Mouse (Mus musculus) CH12.LX (cell line): ENCODE data around the gene Cacna1c. TPM values are rescaled to one million over a fixed set of nuclear protein-coding genes. Genes with fewer than 3 reads are reported as not detected.

ENCODE experiments used
- DNase-seq: peaks from one replicate; pipeline ENCODE4 v3.0.0-alpha.2; 2013; ENCODE audit errors: extremely low read depth
- H3K27ac ChIP-seq: 2 replicates; pipeline ENCODE4 v1.5.1; 2012; ENCODE audit warnings: low read depth, mild to moderate bottlenecking, control low read depth, moderate library complexity; ENCODE audit not compliant: insufficient read depth
- H3K27me3 ChIP-seq: replicated peaks from 2 replicates; pipeline ENCODE3; 2012; ENCODE audit warnings: inconsistent platforms
- H3K36me3 ChIP-seq, 2 experiments: replicated peaks in 1 of 2; 2 replicates each; pipeline versions ENCODE3 to v1.6.1; 2012; ENCODE audit warnings: inconsistent platforms in 1 of 2, low read length in 1 of 2, mild to moderate bottlenecking in 1 of 2, mixed read lengths in 1 of 2, moderate library complexity in 1 of 2; ENCODE audit not compliant: control insufficient read depth in 1 of 2, insufficient read depth in 1 of 2
- H3K4me1 ChIP-seq, 2 experiments: 2 replicates each; pipeline ENCODE4 v1.6.1; 2012; ENCODE audit warnings: inconsistent platforms in 1 of 2, moderate library complexity in 1 of 2; ENCODE audit not compliant: insufficient read depth in 2 of 2, control insufficient read depth in 1 of 2
- H3K4me2 ChIP-seq: 2 replicates; pipeline ENCODE4 v1.6.1; 2012; ENCODE audit warnings: low read depth, mild to moderate bottlenecking, control low read depth; ENCODE audit not compliant: poor library complexity, insufficient read depth, severe bottlenecking
- H3K4me3 ChIP-seq, 3 experiments: fragments of 150-350 bp in 1 of 3; sonication (generic) in 1 of 3; replicated peaks in 1 of 3; 2 replicates each; pipeline versions ENCODE3 to v1.5.1; 2011 to 2012; ENCODE audit warnings: low read depth in 2 of 3, low read length in 2 of 3, mild to moderate bottlenecking in 2 of 3, moderate library complexity in 2 of 3, control low read depth in 1 of 3, improper control_type of control experiment in 1 of 3, inconsistent platforms in 1 of 3, mixed read lengths in 1 of 3; ENCODE audit not compliant: poor library complexity in 1 of 3
- H3K79me2 ChIP-seq: replicated peaks from 2 replicates; pipeline ENCODE4 v1.6.1; 2012; ENCODE audit warnings: mild to moderate bottlenecking, moderate library complexity; ENCODE audit not compliant: control insufficient read depth, poor library complexity, insufficient read depth, severe bottlenecking; ENCODE audit errors: extremely low read depth
- H3K9ac ChIP-seq: 2 replicates; pipeline ENCODE4 v1.6.1; 2012; ENCODE audit warnings: low read depth, mild to moderate bottlenecking, control low read depth, moderate library complexity; ENCODE audit not compliant: insufficient read depth
- H3K9me3 ChIP-seq: replicated peaks from 2 replicates; pipeline ENCODE3; 2012; ENCODE audit warnings: low read length, inconsistent platforms, mixed read lengths
- CHD1 ChIP-seq: IDR thresholded peaks from 2 replicates; pipeline ENCODE4 v1.6.1; 2012; ENCODE audit warnings: low read depth, low read length, improper control_type of control experiment, inconsistent platforms
- E2F4 ChIP-seq: IDR thresholded peaks from 2 replicates; pipeline ENCODE4 v1.6.1; 2011; ENCODE audit warnings: low read depth, low read length, improper control_type of control experiment; ENCODE audit not compliant: insufficient replicate concordance
- EP300 ChIP-seq: IDR thresholded peaks from 2 replicates; pipeline ENCODE4 v1.6.1; 2011; ENCODE audit warnings: low read length, improper control_type of control experiment
- GABPA ChIP-seq: IDR thresholded peaks from 2 replicates; pipeline ENCODE4 v1.6.1; 2012; ENCODE audit warnings: low read depth, low read length, improper control_type of control experiment, inconsistent platforms; ENCODE audit not compliant: insufficient replicate concordance
- HCFC1 ChIP-seq: IDR thresholded peaks from 2 replicates; pipeline ENCODE4 v1.6.1; 2012; ENCODE audit warnings: low read depth, mild to moderate bottlenecking, inconsistent platforms, low read length, improper control_type of control experiment
- JUND ChIP-seq: conservative IDR thresholded peaks from 2 replicates; pipeline ENCODE4 v1.6.1; 2011; ENCODE audit warnings: low read depth, low read length, improper control_type of control experiment
- MAZ ChIP-seq: IDR thresholded peaks from 2 replicates; pipeline ENCODE4 v1.6.1; 2012; ENCODE audit warnings: low read depth, mild to moderate bottlenecking, inconsistent platforms, low read length, improper control_type of control experiment, moderate library complexity
- MEF2A ChIP-seq: IDR thresholded peaks from 2 replicates; pipeline ENCODE4 v1.6.1; 2014; ENCODE audit warnings: low read depth, mild to moderate bottlenecking, inconsistent platforms, low read length, improper control_type of control experiment, borderline replicate concordance
- MXI1 ChIP-seq: IDR thresholded peaks from 2 replicates; pipeline ENCODE4 v1.6.1; 2011; ENCODE audit warnings: mild to moderate bottlenecking, low read depth, low read length, improper control_type of control experiment
- RAD21 ChIP-seq: IDR thresholded peaks from 2 replicates; pipeline ENCODE4 v1.6.1; 2011; ENCODE audit warnings: low read depth, mild to moderate bottlenecking, low read length, improper control_type of control experiment, moderate library complexity
- RCOR1 ChIP-seq: conservative IDR thresholded peaks from 2 replicates; pipeline ENCODE4 v1.6.1; 2012; ENCODE audit warnings: low read depth, mild to moderate bottlenecking, inconsistent platforms, low read length, improper control_type of control experiment
- USF1 ChIP-seq: IDR thresholded peaks from 2 replicates; pipeline ENCODE4 v1.6.1; 2014; ENCODE audit warnings: low read depth, mild to moderate bottlenecking, inconsistent platforms, low read length, improper control_type of control experiment
- ZKSCAN1 ChIP-seq: IDR thresholded peaks from 2 replicates; pipeline ENCODE4 v1.6.1; 2012; ENCODE audit warnings: low read depth, inconsistent platforms, low read length, improper control_type of control experiment, borderline replicate concordance
- dilution Hi-C: fragments of 300-500 bp; cut with MboI; formaldehyde crosslinking; loops from 2 replicates; pipeline ENCODE4 v1.14.3; 2020; ENCODE audit warnings: low sequenced_read_pairs; ENCODE audit not compliant: extremely low pct_unique_long_range_greater_than_20kb, extremely low pct_ligation_motif_present
- in situ Hi-C: fragments of 300-500 bp; cut with MboI; formaldehyde crosslinking; loops from 3 replicates; pipeline ENCODE4 v1.14.3; 2019; ENCODE audit warnings: low sequenced_read_pairs, low pct_ligation_motif_present, low pct_unique_long_range_greater_than_20kb, mixed read lengths
- polyA plus RNA-seq: library from polyadenylated mRNA; unstranded; fragments of >175 nt; gene quantifications from 2 replicates; pipeline ENCODE4 v1.2.1, GENCODE M21; 2012; ENCODE audit warnings: low read depth; ENCODE audit not compliant: insufficient read length
- total RNA-seq, 2 experiments: library from RNA; depleted of rRNA; stranded (reverse); fragments of 300-350 nt in 1 of 2; fragments of >200 nt in 1 of 2; gene quantifications; 2 replicates each; pipeline ENCODE4 v1.2.3; 2012 to 2014

Cacna1c gene
- total and polyA plus RNA-seq, 3 experiments, result 0.04 TPM; not detected in 2

- Histone ChIP-seq H3K4me2 (no peak overlapping the region), H3K27ac (no peak overlapping the region), H3K4me3 (no peak overlapping the region), H3K27me3 (peaks cover 82% of the 10 kb centered on the region), H3K9me3 (peaks cover 5% of the 10 kb centered on the region), H3K36me3 (no peaks in the 10 kb centered on the region), H3K79me2 (no peaks in the 10 kb centered on the region), H3K4me1 (no peaks in the 10 kb centered on the region), H3K9ac (no peak overlapping the region)
- DNase-seq, result no peak
- in situ Hi-C loops (no loop called here), dilution Hi-C loops (no loop called here)
- TF ChIP-seq USF1 (no peak), E2F4 (no peak), JUND (no peak), EP300 (no peak)
Measured at GRCm38 (mm10) chr6:118776459-118776858, 419.8 kb downstream of the Cacna1c start.

- no peak overlapping the region for H3K9ac ChIP-seq
- H3K9me3 ChIP-seq, result peaks cover 5% of the 10 kb centered on the region
- no peaks in the 10 kb centered on the region for H3K4me1 ChIP-seq
- TF ChIP-seq MXI1 (no peak), EP300 (no peak)
- peaks cover 78% of the 10 kb centered on the region for H3K27me3 ChIP-seq
- H3K36me3 ChIP-seq, result no peaks in the 10 kb centered on the region
- in situ Hi-C loops (no loop called here), dilution Hi-C loops (no loop called here)
- H3K27ac ChIP-seq, result no peak overlapping the region
- H3K79me2 ChIP-seq, result no peaks in the 10 kb centered on the region
- DNase-seq, result no peak
- H3K4me3 ChIP-seq, result no peak overlapping the region
- no peak overlapping the region for H3K4me2 ChIP-seq
Measured at GRCm38 (mm10) chr6:118772581-118772980, 423.6 kb downstream of the Cacna1c start.

GRCm38 (mm10) chr6:118771121-118771520 lies 425.1 kb downstream of the Cacna1c start:
- Histone ChIP-seq H3K4me2 (no peak overlapping the region), H3K4me1 (no peaks in the 10 kb centered on the region), H3K27me3 (peaks cover 79% of the 10 kb centered on the region), H3K79me2 (no peaks in the 10 kb centered on the region), H3K9ac (no peak overlapping the region), H3K27ac (no peak overlapping the region), H3K36me3 (no peaks in the 10 kb centered on the region), H3K4me3 (no peak overlapping the region), H3K9me3 (peaks cover 5% of the 10 kb centered on the region)
- TF ChIP-seq RAD21 (no peak), GABPA (no peak), RCOR1 (no peak), ZKSCAN1 (no peak), MXI1 (no peak), MAZ (no peak), EP300 (no peak), HCFC1 (no peak), CHD1 (no peak), MEF2A (no peak)
- DNase-seq, result no peak
- dilution Hi-C loops (no loop called here), in situ Hi-C loops (no loop called here)
